Mouse (Mus musculus) forebrain, postnatal 0 days (tissue): ENCODE measurements around the gene Tmem255b. TPM values are rescaled to one million over a fixed set of nuclear protein-coding genes. Genes with fewer than 3 reads are reported as not detected.

Experiments
- ATAC-seq: fragments of 200-750 bp; cut with Nextera tagmentation; 2 replicates; pipeline ENCODE4 v1.8.0; 2017; ENCODE audit warnings: mild to moderate bottlenecking, moderate library complexity
- DNase-seq: peaks from one replicate; pipeline ENCODE4 v3.0.0-alpha.2; 2015
- H3K27ac ChIP-seq: fragments of 300-500 bp; sonication (generic); 2 replicates; pipeline ENCODE4 v1.5.1; 2014; ENCODE audit warnings: low read depth, mild to moderate bottlenecking, antibody characterized with exemption, low read length, moderate library complexity, mixed read lengths
- H3K27me3 ChIP-seq: fragments of 300-500 bp; sonication (generic); 2 replicates; pipeline ENCODE4 v1.6.1; 2014; ENCODE audit warnings: mild to moderate bottlenecking, low read length, mixed read lengths; ENCODE audit not compliant: insufficient read depth
- H3K36me3 ChIP-seq: fragments of 300-500 bp; sonication (generic); 2 replicates; pipeline ENCODE4 v1.6.1; 2014; ENCODE audit warnings: mild to moderate bottlenecking, moderate library complexity; ENCODE audit not compliant: insufficient read depth
- H3K4me1 ChIP-seq: fragments of 300-500 bp; sonication (generic); 2 replicates; pipeline ENCODE4 v1.6.1; 2014; ENCODE audit warnings: antibody characterized with exemption; ENCODE audit not compliant: insufficient read depth
- H3K4me2 ChIP-seq: fragments of 300-500 bp; sonication (generic); 2 replicates; pipeline ENCODE4 v1.6.1; 2014; ENCODE audit warnings: low read depth, mild to moderate bottlenecking, moderate library complexity
- H3K4me3 ChIP-seq: fragments of 300-500 bp; sonication (generic); 2 replicates; pipeline ENCODE4 v1.5.1; 2014; ENCODE audit warnings: low read depth, low read length, mixed read lengths
- H3K9ac ChIP-seq: fragments of 300-500 bp; sonication (generic); 2 replicates; pipeline ENCODE4 v1.6.1; 2014; ENCODE audit warnings: mild to moderate bottlenecking
- H3K9me3 ChIP-seq: fragments of 300-500 bp; sonication (generic); 2 replicates; pipeline ENCODE4 v1.6.1; 2016; ENCODE audit warnings: low read length
- CTCF ChIP-seq: sonication (generic); IDR thresholded peaks from 2 replicates; pipeline ENCODE4 v1.5.1; 2016; ENCODE audit warnings: antibody characterized with exemption, control low read depth, low read depth
- WGBS: fragments of 180-500 bp; shearing (Covaris S2); extraction: QIAGEN DNeasy Blood & Tissue Kit; methylation state at CpG from one replicate; pipeline ENCODE4 v1.1.7; 2014; 5-methylcytosine and 5-hydroxymethylcytosine counted together
- polyA plus RNA-seq: library from polyadenylated mRNA; unstranded; fragments of >200 nt; fragmentation: Nextera tagmentation; extraction: Ambion mirVana; gene quantifications from 2 replicates; pipeline ENCODE4 v1.2.1, GENCODE M21; 2015
- total RNA-seq: library from RNA; depleted of rRNA; stranded (reverse); fragments of >200 nt; gene quantifications from 2 replicates; pipeline ENCODE4 v1.2.3, GENCODE M21; 2014

The Tmem255b gene
- total and polyA plus RNA-seq, 2 experiments from 2014 or later, result 1.0 to 1.6 TPM

DNA sequence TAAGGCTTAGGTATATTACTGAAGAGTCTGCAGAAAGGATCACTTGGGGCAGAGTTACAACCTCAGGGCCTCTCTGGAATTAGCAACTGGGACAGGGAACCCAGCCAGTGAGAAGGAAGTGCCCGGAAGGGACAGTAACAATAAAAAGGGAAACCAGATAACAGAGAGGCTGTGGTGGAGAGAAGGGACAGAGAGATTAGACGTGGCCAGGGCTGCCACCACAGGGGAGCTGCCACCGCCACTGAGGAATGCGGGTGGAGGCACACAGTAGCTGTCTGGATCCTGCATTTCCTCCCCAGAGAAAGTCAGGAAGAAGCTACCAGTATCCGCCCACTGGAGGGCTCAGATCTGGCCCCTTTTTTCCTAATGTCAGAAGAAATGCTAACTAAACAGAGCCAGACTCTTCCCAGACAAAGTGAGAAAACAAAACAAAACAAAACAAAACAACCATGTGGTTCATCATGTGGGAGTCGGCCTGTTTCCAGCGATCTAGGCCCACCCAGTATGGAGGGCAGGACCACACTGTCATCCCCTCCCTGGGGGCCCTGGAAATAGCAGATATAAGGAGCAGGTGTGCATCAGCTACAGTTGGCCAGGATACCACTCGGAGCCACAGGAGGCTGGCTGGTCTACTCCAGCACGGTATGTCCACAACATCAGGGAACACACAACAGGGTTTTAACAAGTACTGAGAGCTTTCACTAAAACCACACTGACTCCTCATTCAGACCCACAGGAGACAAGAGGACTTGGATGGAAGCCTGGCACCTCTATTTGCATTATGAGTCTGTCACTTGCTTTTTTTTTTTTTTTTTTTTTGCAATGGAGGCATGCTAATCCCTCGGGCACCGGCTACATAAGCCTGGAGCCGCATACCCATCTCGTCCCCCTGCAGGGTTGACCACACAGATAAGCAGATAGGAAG is 55.3 kb downstream of the Tmem255b start:
- H3K4me2 ChIP-seq, result no peak overlapping the region
- H3K9ac ChIP-seq, result no peak overlapping the region
- peaks cover 7% of the 10 kb centered on the region for H3K27me3 ChIP-seq
- 27% methylated on average over 13 of the region's 13 CpGs for WGBS
- ATAC-seq (no peak), DNase-seq (peak; percentile 28)
- peaks cover 8% of the 10 kb centered on the region; the same call in 1 of the 2 replicates for H3K4me1 ChIP-seq
- H3K4me3 ChIP-seq, result no peak overlapping the region
- no peaks in the 10 kb centered on the region for H3K9me3 ChIP-seq
- H3K27ac ChIP-seq, result no peak overlapping the region
- TF ChIP-seq CTCF, result no peak
- no peaks in the 10 kb centered on the region for H3K36me3 ChIP-seq

DNA sequence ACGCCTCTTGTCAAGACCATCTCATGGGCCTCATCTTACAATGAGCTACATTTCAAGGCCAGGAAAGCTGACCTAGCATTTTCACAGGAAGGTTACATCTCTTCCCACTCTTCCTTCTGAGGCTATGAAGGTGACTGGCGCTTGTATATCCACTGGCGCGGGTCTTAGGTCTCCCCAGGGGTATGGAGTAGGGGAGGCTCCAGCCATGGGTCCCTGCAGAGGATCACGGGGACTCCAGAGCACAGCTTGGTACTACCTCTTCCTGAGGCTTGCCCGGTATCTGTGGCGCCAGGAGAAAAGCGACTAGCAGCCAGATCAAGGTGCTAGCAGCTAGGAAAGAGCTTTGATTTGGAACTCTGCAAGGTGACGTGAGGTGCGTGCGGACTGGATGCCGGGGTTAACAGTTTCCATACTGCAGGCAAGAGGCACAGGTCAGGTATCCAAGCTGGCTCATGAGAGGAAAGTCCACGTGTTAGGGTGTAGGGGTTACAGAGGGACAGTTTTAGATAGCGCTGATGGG is 56.6 kb downstream of the Tmem255b start:
- ATAC-seq, result no peak
- H3K4me3 ChIP-seq, result no peak overlapping the region
- H3K4me1 ChIP-seq, result peaks cover 8% of the 10 kb centered on the region; the same call in 1 of the 2 replicates
- TF ChIP-seq CTCF, result no peak
- DNase-seq, result no peak
- H3K4me2 ChIP-seq, result no peak overlapping the region
- no peak overlapping the region for H3K9ac ChIP-seq
- H3K27ac ChIP-seq, result no peak overlapping the region
- no peaks in the 10 kb centered on the region for H3K36me3 ChIP-seq
- no peaks in the 10 kb centered on the region for H3K9me3 ChIP-seq
- H3K27me3 ChIP-seq, result peaks cover 7% of the 10 kb centered on the region
- WGBS, result 90% methylated on average over 14 of the region's 14 CpGs

DNA sequence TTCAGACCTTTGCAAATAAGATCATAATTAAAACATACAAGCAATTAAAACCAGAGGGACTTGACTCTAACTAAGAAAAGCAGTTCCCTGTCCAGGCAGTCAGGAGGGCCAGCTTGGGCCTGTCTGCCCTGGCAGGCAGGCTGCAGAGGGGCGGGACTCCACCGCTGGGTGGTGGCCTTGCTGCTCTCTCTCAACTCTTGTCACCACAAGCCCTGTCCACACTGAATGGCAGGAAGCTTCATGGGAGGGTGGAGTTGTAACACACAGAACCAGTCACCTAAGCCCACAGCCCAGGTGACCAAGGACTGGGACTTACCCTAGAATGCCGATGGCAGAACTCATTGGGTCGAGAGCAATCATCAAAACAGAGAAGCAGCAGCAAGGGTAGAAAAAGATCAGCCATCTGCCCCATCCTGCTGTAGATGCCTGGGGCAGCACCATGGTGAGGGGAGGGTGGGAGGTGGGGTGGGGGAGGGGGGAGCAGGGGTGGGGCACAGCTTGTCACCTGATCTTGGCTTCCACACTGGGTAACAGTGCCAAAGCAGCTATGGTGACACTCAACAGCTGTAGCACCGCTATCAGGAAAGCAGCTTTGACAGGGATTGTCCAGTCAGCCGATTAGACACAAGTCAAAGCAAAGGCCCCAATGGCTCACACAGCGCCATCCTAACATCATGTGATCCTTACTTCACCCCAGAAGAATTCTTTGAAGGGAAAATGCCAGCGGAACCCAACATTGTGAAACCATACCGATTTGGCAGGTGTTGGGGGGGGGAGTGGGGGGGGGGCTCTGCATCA is 57.4 kb downstream of the Tmem255b start:
- Histone ChIP-seq H3K4me2 (peak overlapping the region; percentile 78; the same call in 1 of the 2 replicates), H3K9me3 (no peaks in the 10 kb centered on the region), H3K27ac (no peak overlapping the region), H3K4me3 (no peak overlapping the region), H3K9ac (no peak overlapping the region), H3K36me3 (no peaks in the 10 kb centered on the region), H3K4me1 (peaks cover 8% of the 10 kb centered on the region; the same call in 1 of the 2 replicates), H3K27me3 (peaks cover 7% of the 10 kb centered on the region)
- DNase-seq (no peak), ATAC-seq (no peak)
- TF ChIP-seq CTCF, result no peak
- WGBS, result 45% methylated on average over 9 of the region's 9 CpGs

DNA sequence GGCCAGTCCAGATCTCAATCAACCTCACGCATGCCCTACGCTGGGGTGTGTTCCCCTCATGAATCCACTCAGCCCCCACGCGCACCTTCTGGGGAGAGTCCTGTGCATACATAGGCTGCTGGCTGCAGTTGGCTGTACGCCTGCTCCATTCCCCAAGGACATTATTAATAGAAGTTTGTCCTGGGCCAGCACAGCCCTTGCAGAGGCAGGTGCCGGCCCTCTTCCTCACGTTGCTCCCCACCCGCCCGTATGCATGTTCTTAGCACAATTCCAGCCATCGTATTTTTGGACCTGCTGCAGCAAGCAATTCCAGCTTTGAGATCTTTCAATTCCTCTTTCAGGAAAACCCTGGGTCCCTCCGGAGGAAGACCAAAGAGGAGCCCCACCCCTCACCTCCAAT is 58.0 kb downstream of the Tmem255b start:
- ATAC-seq (no peak), DNase-seq (no peak)
- Histone ChIP-seq H3K4me1 (peaks cover 8% of the 10 kb centered on the region; the same call in 1 of the 2 replicates), H3K9ac (0 out of 2 replicates have a peak overlapping the region, but pooled peaks have one; percentile 6), H3K4me2 (peak overlapping the region; percentile 78), H3K9me3 (no peaks in the 10 kb centered on the region), H3K4me3 (peak overlapping the region; percentile 60; the same call in 1 of the 2 replicates), H3K36me3 (no peaks in the 10 kb centered on the region), H3K27ac (no peak overlapping the region), H3K27me3 (peaks cover 7% of the 10 kb centered on the region)
- no peak for TF ChIP-seq CTCF
- WGBS, result 52% methylated on average over 11 of the region's 11 CpGs

DNA sequence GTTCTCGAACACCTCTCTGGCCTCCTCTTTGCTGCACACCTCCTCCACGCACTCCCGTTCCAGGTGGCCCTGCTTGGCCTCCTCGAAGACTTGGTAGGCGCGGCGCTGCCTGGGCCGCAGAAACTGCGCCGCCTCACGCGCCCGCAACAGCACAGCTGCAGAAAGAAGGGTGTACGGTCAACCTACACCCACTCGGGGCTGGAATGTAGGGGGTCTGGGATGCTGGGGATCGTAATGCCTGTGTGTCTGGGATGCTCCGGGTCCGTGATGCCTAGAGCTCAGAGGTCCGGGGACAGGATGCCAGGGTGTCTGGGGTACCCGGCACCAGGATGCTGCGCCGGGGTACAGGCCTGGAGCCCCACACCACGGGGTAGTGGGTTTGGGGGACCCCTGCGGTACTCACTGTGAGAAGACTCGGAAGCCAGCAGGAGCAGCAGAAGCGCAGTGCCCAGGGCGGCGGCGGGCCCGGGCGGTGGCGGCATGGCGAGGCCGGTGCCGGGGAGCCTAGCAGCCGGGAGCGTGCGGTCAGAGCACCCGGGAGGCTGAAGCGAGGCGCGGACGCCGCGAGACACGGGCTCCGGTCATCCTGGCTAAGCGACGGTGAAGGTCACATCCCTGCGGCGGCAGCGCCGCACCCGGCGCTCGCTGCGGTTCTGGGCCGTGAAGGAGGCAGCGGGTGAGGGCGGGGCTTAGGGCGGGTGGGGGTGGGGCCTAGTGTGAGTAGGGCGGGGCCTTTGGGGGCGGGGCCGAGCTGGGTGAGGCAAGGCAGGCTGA is 59.1 kb downstream of the Tmem255b start, which contains the start of gene Gas6:
TSS of gene Gas6 (minus strand) at position 633 of the 774 bp plus-strand sequence.
- no peak; the same call in 1 of the 2 replicates for TF ChIP-seq CTCF
- peak within 1 kb of the TSS; percentile 60 for H3K4me3 ChIP-seq
- no peaks in the 10 kb centered on the region for H3K36me3 ChIP-seq
- ATAC-seq (peak; percentile 80), DNase-seq (peak; percentile 76)
- peaks cover 7% of the 10 kb centered on the region for H3K27me3 ChIP-seq
- peak within 1 kb of the TSS; percentile 70 for H3K27ac ChIP-seq
- no peaks in the 10 kb centered on the region for H3K9me3 ChIP-seq
- 2% methylated on average over 55 of the region's 64 CpGs for WGBS
- peak within 1 kb of the TSS; percentile 77 for H3K9ac ChIP-seq
- peaks cover 8% of the 10 kb centered on the region; the same call in 1 of the 2 replicates for H3K4me1 ChIP-seq
- H3K4me2 ChIP-seq, result peak within 1 kb of the TSS; percentile 78

DNA sequence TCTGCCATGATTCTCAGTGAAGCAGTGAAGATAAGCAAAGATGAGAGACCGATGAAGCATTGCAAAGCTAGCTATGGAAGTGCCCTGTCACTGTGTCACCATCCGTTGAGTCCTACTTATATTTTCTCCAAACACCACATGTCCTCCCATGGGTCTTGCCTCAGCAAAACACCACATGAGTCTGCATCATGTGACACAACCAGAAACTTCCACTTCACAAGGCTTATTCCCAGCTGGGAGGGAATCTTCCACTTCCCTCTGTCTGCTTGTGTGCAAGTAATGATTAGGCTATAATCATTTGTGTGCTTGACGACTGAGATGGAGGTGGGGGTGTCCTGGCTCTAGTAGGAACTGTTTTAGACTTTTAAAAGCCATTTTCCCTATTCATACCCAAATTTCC is 66.2 kb downstream of the Tmem255b start:
- Histone ChIP-seq H3K27me3 (no peaks in the 10 kb centered on the region), H3K27ac (no peak overlapping the region), H3K9ac (no peak overlapping the region), H3K9me3 (no peaks in the 10 kb centered on the region), H3K4me1 (no peaks in the 10 kb centered on the region), H3K4me3 (no peak overlapping the region), H3K36me3 (no peaks in the 10 kb centered on the region), H3K4me2 (no peak overlapping the region)
- DNase-seq (no peak), ATAC-seq (no peak)
- 81% methylated on average over 3 of the region's 3 CpGs for WGBS
- no peak for TF ChIP-seq CTCF
